Mouse (Mus musculus) heart, adult 2 months (tissue): ENCODE measurements around the gene Robo2.

Source experiments
- CTCF ChIP-seq: fragments of 200-600 bp; IDR thresholded peaks from 2 replicates; pipeline ENCODE4 v1.8.1; 2022; ENCODE audit warnings: antibody characterized with exemption, mild to moderate bottlenecking, moderate library complexity
- EP300 ChIP-seq: fragments of 200-500 bp; IDR thresholded peaks from 2 replicates; pipeline ENCODE4 v1.6.1; 2011; ENCODE audit warnings: low read depth, low read length, control low read depth; ENCODE audit not compliant: insufficient read depth
- POLR2A ChIP-seq: fragments of 200-500 bp; IDR thresholded peaks from 2 replicates; pipeline ENCODE4 v1.6.1; 2011; ENCODE audit warnings: mild to moderate bottlenecking, low read depth, low read length, control low read depth; ENCODE audit not compliant: insufficient read depth

GRCm38 (mm10) chr16:73855821-73856220, 555.8 kb downstream of the Robo2 start:
- TF ChIP-seq CTCF (no peak), POLR2A (no peak), EP300 (no peak)
